Mouse (Mus musculus): ENCODE measurements around the gene Defb11.

DNA sequence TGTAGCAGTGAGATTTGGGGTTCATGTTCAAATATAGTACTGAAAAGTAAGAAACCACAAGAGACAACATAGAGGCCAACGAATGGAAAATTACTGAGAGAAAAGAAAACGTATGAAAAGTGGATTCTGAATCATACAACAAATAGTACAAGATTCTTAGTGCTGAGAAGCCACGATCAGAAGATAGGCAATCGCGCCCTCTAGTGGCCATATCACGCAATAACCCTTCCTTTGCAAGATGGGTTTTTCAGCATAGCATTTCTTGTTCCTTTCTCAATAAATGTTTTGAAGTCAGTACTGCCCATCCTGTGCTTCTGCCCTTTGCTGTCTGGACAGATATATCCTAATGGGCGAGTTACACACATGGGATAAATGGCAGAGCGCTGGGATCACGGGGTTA lies 49.1 kb upstream of the Defb11 start:
- no peak for TF ChIP-seq POLR2A (IDR thresholded peaks at IDR 0.05; ENCODE audit: low read depth, low read length)
- TF ChIP-seq BHLHE40 (IDR thresholded peaks at IDR 0.05; ENCODE audit: low read depth, low read length): no peak
- no peak for TF ChIP-seq MAX (IDR thresholded peaks at IDR 0.05; ENCODE audit: low read length)
- no peak for TF ChIP-seq TBP (conservative IDR thresholded peaks at IDR 0.05; ENCODE audit: low read depth, low read length)
- no peak for TF ChIP-seq ETS1 (conservative IDR thresholded peaks at IDR 0.05; ENCODE audit: low read depth, low read length)
- no peak for TF ChIP-seq JUND (conservative IDR thresholded peaks at IDR 0.05; ENCODE audit: low read depth, low read length)
- peak; percentile 80 to 92 for TF ChIP-seq CTCF (conservative IDR thresholded peaks at IDR 0.05 in 1 of 2, IDR thresholded peaks at IDR 0.05 in 1 of 2; ENCODE audit: low read depth in 2 of 2, low read length in 2 of 2)
- TF ChIP-seq RCOR1 (conservative IDR thresholded peaks at IDR 0.05; ENCODE audit: low read depth, low read length): no peak
